Mouse (Mus musculus) heart, adult 9 months (tissue): ENCODE measurements around the gene H2al3.

Source experiments
- DNase-seq, 2 experiments: peaks; one replicate each; pipeline ENCODE4 v3.0.0; 2022; ENCODE audit warnings: low spot score in 2 of 2

H2al3 gene

DNA sequence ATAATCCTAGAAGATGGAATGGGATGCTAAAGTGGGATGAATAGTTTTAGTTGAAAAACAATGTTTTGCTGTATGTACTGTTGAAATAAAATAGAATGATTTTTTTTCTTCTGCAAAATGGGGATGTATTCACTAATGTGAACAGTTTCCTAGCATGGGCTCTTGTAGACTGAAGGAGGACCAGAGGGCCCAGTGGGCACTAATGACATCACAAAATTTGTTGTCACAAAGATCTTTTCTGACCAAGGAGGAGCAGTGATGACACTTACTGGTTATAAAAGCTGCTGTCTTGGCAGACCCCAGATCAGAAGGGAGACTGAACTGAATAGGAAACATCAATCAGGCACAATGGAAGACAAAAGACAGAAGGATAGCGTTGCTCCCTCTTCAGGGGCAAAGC, at the start of gene H2al3:
Gene H2al3, plus strand, starts transcription at position 301 of the 400 bp plus-strand sequence.
- DNase-seq = no peak

DNA sequence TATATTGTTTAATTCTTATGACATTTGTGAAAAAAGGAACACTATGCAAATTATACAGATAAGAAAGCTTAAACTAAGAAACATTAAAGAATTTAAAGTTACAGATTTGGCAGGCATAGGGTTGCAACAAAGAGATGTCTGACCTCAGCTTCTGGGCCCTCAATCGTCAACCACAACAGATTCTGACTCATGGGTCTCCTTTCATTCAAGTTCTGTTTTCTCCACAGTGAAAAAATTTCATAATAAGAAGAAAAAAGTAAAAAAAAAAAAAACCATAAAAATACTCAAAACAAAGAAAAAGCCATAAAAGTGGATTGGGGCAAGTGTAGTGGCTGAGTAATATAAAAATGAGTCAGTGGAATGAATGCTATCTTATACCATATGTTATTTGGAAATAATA, 39.4 kb upstream of the H2al3 start:
- no peak for DNase-seq

DNA sequence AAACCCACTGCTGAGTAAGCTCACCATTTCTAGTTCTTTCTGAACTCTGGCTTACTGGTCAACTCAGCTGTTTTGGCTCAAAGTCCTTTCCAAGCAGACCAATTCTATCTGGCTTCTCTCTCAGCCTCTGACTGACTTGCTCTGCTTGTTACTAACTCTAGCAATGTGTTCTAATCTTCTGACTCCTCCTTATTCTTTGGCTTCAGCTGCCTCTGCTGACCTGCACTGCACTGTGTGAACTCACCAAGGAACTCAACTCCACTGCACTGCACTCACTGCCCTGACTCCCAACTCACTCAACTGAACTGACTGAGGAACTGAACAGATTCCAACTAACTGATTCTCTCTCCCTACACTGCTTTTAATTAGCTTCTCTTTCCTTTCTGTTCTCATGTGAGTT, 37.0 kb upstream of the H2al3 start:
- no peak for DNase-seq

DNA sequence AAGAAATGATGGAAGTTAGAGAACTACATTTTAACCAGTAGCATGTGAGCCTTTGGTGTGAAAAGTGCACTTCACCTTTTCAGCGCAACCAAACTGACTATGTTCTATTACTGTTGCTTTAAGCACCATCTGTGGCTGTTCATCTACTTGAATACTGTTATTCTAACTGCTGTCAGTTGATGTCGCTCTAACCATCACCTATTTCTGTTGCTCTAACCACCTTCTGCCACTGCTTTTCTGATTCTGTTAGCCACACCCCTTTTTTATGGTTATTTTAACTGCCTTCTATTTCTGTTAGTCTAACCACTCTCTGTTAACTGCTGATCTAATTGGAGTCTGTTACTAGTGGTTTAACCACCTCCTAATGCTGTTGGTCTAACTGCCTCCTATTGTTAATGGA, 14.7 kb upstream of the H2al3 start:
- no peak for DNase-seq

DNA sequence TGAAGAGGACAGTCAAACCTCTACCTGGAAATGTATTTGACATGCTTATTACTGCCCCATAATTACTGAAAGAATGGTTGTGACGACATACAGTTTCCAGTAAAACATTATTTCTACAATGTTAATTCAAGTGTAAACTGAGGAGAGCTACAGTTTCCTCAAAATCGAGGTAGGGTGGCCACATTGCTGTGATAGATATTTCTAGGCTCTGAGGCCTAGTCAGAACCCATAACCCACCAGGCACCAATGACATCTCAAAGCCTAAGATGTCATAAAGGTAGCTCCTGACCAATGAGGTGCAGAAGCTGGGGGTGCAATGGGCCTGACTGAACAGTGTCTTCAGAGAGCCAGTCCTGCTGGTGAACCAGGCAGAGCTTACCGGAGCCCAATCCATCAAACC, 2.9 kb upstream of the H2al3 start, which contains the start of gene Hypm:
Gene Hypm, plus strand, starts transcription at position 301 of the 400 bp plus-strand sequence.
- DNase-seq = no peak

DNA sequence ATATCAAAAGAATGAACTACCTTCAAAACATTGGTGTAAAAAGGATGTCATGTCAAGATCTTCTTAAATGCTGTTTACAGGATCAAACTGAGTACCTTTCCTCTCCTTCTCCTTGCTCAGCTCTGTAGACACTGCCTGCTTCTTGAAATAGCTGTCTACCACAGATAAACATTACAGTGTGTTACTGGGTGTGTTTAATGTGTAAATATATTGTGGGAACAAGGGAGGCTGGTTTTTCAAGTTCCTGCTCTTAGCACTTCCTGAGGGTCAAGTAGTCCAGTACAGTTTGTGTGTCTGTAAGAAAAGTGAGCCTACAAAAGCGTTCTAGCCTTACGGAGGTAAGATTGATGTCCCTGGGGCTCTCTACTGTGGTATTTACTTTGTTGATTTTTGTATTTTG, 12.4 kb downstream of the H2al3 start:
- no peak for DNase-seq

DNA sequence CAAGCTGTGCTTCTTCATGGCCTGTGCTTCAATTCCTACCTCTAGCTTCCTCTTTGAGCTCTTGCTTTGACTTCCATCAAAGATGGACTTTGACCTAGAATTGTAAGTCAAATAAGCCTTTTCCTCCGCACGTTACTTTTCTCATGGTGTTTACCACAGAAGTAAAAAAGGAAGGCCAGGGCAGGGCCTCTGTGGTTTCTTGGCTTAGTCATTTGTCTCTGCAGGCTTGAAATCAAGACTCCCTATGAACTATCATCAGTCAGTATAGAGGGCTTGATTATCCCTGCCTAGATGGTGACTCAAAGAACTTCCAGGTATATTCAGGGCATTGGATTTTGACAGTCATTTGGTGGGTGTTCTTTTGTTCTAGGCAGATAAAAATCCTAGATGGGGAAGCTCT, 26.0 kb downstream of the H2al3 start:
- DNase-seq = no peak

DNA sequence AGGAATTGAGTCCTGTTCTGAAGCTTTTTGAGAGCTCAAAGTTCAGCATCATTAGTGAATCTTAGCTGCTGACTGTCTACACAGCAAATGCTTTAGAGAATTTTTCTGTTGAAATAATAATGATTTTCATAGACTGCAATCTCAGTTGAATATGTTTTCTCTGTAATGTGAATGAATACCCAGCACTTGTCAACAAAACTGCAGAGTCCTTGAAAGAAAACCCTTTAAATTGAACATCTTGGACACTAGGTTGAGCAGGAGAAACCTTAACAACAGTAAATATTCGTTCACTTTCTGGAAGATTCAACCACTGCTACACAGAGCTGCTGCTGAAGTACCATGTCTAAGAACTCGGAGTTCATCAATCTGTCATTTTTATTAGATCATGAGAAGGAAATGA, 35.8 kb downstream of the H2al3 start, which contains the start of gene Sytl5:
Gene Sytl5, plus strand, starts transcription at position 301 of the 400 bp plus-strand sequence.
- DNase-seq = no peak
